In genomic region chr12:17727676-17728339, GRCm38 (mm10) we compare ENCODE assay signal across 8 mouse cellular contexts. TPM values are rescaled to one million over a fixed set of nuclear protein-coding genes. Genes with fewer than 3 reads are reported as not detected.
DNase-seq lines count a peak whose midpoint lies in the region; ATAC-seq and TF ChIP-seq lines count a peak whose summit lies in the region.

No protein-coding gene starts in this region.

- no peaks in the 10 kb centered on the region for H3K9me3 ChIP-seq in MEL (replicated peaks; ENCODE audit: insufficient read depth, low read length)
- H3K9me3 ChIP-seq in neural tube, embryonic 15.5 days (replicated peaks), result no peaks in the 10 kb centered on the region

- peaks cover 65% of the 10 kb centered on the region for H3K79me3 ChIP-seq in C2C12 (ENCODE audit: low read depth)

- TF ChIP-seq EP300 in MEL (IDR thresholded peaks at IDR 0.05; ENCODE audit: low read depth in 1 of 2, low read length in 2 of 2), result peak in 1 of 2 experiments; percentile 12; a peak in 2 of 4 replicates

- H3K9ac ChIP-seq in MEL (ENCODE audit: control insufficient read depth, low read depth, low read length, poor library complexity, severe bottlenecking), result peak overlapping the region; percentile 44
- H3K9ac ChIP-seq in neural tube, embryonic 15.5 days (replicated peaks), result no peak overlapping the region

- TF ChIP-seq POLR2A in MEL (IDR thresholded peaks at IDR 0.05; ENCODE audit: control insufficient read depth in 1 of 2, insufficient read depth in 1 of 2, low read depth in 1 of 2, low read length in 2 of 2, poor library complexity in 1 of 2) (no peak), myocyte (IDR thresholded peaks at IDR 0.05; ENCODE audit: insufficient read length, low read depth) (no peak)

- peaks cover 96% of the 10 kb centered on the region for H3K79me2 ChIP-seq in C2C12 (ENCODE audit: control insufficient read depth, insufficient read depth)
- H3K79me2 ChIP-seq in MEL (ENCODE audit: control insufficient read depth, insufficient read depth, low read length, poor library complexity), result no peaks in the 10 kb centered on the region
- H3K79me2 ChIP-seq in myocyte (ENCODE audit: control insufficient read depth, insufficient read depth), result peaks cover 88% of the 10 kb centered on the region

- TF ChIP-seq CTCF in C2C12 (IDR thresholded peaks at IDR 0.05; ENCODE audit: control insufficient read depth, insufficient read depth, insufficient read length) (no peak), MEL (IDR thresholded peaks at IDR 0.05 in 2 of 3, conservative IDR thresholded peaks at IDR 0.05 in 1 of 3; ENCODE audit: control insufficient read depth in 1 of 3, insufficient read depth in 1 of 3, low read depth in 2 of 3, low read length in 3 of 3, poor library complexity in 1 of 3, severe bottlenecking in 1 of 3) (no peak)

- H3K27me3 ChIP-seq in C2C12 (ENCODE audit: control insufficient read depth, insufficient read depth, insufficient read length), result no peaks in the 10 kb centered on the region
- no peaks in the 10 kb centered on the region for H3K27me3 ChIP-seq in MEL (ENCODE audit: control insufficient read depth in 1 of 2, insufficient read depth in 2 of 2, low read length in 2 of 2)
- no peaks in the 10 kb centered on the region for H3K27me3 ChIP-seq in myocyte (ENCODE audit: control insufficient read depth, insufficient read depth, insufficient read length)
- no peaks in the 10 kb centered on the region for H3K27me3 ChIP-seq in neural tube, embryonic 15.5 days (replicated peaks)

- H3ac ChIP-seq in C2C12 (ENCODE audit: control insufficient read depth, insufficient read length, low read depth), result peak overlapping the region; percentile 42
- no peak overlapping the region for H3ac ChIP-seq in myocyte (ENCODE audit: control insufficient read depth, insufficient read length)

- H3K4me3 ChIP-seq in C2C12 (ENCODE audit: insufficient read depth, poor library complexity, severe bottlenecking), result no peak overlapping the region
- no peak overlapping the region for H3K4me3 ChIP-seq in MEL (ENCODE audit: control insufficient read depth in 1 of 2, insufficient read depth in 1 of 2, low read depth in 2 of 2, low read length in 2 of 2)
- H3K4me3 ChIP-seq in myocyte, result no peak overlapping the region
- no peak overlapping the region for H3K4me3 ChIP-seq in neural tube, embryonic 15.5 days (replicated peaks)

- TF ChIP-seq RAD21 in MEL (IDR thresholded peaks at IDR 0.05; ENCODE audit: low read depth, low read length), result no peak

- WGBS in neural tube, embryonic 15.5 days, result 68% methylated on average over 13 of the region's 13 CpGs

- peak; percentile 65 for DNase-seq in MEL (ENCODE audit: low read depth, low spot score)
- DNase-seq in heart, adult 9 months (ENCODE audit: low spot score in 2 of 2), result peak; percentile 52 to 55
- peak; percentile 55 to 63 for DNase-seq in kidney, postnatal 4 days
- no peak for DNase-seq in adrenal gland, postnatal 36 days
- DNase-seq in frontal cortex, postnatal 14 days (ENCODE audit: low spot score in 2 of 2), result no peak

- H3K4me1 ChIP-seq in MEL (ENCODE audit: control insufficient read depth in 1 of 2, insufficient read depth in 2 of 2, low read length in 2 of 2), result peaks cover 20 to 45% of the 10 kb centered on the region in 2 experiments
- H3K4me1 ChIP-seq in neural tube, embryonic 15.5 days, result peaks cover 18% of the 10 kb centered on the region

- peaks cover 18% of the 10 kb centered on the region for H3K36me3 ChIP-seq in C2C12 (ENCODE audit: control insufficient read depth, insufficient read depth)
- H3K36me3 ChIP-seq in MEL (ENCODE audit: control insufficient read depth in 1 of 2, insufficient read depth in 2 of 2, low read length in 2 of 2), result peaks cover 0 to 36% of the 10 kb centered on the region in 2 experiments; a peak in 2 of 4 replicates
- no peaks in the 10 kb centered on the region for H3K36me3 ChIP-seq in myocyte (ENCODE audit: control insufficient read depth, insufficient read depth)
- H3K36me3 ChIP-seq in neural tube, embryonic 15.5 days, result no peaks in the 10 kb centered on the region

- ATAC-seq in neural tube, embryonic 15.5 days (ENCODE audit: low FRiP score), result no peak

- H3K27ac ChIP-seq in MEL (ENCODE audit: control insufficient read depth, low read depth, low read length), result peak overlapping the region; percentile 40
- no peak overlapping the region for H3K27ac ChIP-seq in neural tube, embryonic 15.5 days (replicated peaks)

- H3K4me2 ChIP-seq in myocyte (ENCODE audit: low read depth), result peak overlapping the region; percentile 69
- no peak overlapping the region for H3K4me2 ChIP-seq in neural tube, embryonic 15.5 days

TF ChIP-seq in C2C12, 6 proteins besides CTCF, POLR2A, EP300 and RAD21:
- TF ChIP-seq FOSL1 (IDR thresholded peaks at IDR 0.05; ENCODE audit: insufficient read depth, low read length, poor library complexity, severe bottlenecking), result no peak
- TF ChIP-seq MAX (IDR thresholded peaks at IDR 0.05), result no peak
- TF ChIP-seq MYOG (IDR thresholded peaks at IDR 0.05; ENCODE audit: control insufficient read depth, extremely low read depth, insufficient read length), result no peak
- TF ChIP-seq USF1 (IDR thresholded peaks at IDR 0.05; ENCODE audit: low read depth), result no peak
- no peak for TF ChIP-seq CEBPB (IDR thresholded peaks at IDR 0.05; ENCODE audit: low read depth)
- no peak for TF ChIP-seq MYOD1 (IDR thresholded peaks at IDR 0.05; ENCODE audit: control insufficient read depth, insufficient read length, low read depth)

TF ChIP-seq in MEL, 35 proteins besides CTCF, POLR2A, EP300 and RAD21 (continues in another document):
- TF ChIP-seq CHD2 (IDR thresholded peaks at IDR 0.05; ENCODE audit: low read length), result no peak
- TF ChIP-seq MAZ (IDR thresholded peaks at IDR 0.05; ENCODE audit: low read depth, low read length), result no peak
- peak; percentile 79 for TF ChIP-seq TAL1 (IDR thresholded peaks at IDR 0.05; ENCODE audit: low read length)
- no peak for TF ChIP-seq MAFK (IDR thresholded peaks at IDR 0.05; ENCODE audit: borderline replicate concordance, low read depth, low read length)
- TF ChIP-seq JUND (IDR thresholded peaks at IDR 0.05; ENCODE audit: low read depth, low read length), result no peak
- no peak for TF ChIP-seq KAT2A (conservative IDR thresholded peaks at IDR 0.05; ENCODE audit: low read depth, low read length)
- peak; percentile 53 for TF ChIP-seq MXI1 (IDR thresholded peaks at IDR 0.05; ENCODE audit: low read depth, low read length)
- no peak for TF ChIP-seq SIN3A (IDR thresholded peaks at IDR 0.05; ENCODE audit: low read length)
- no peak for TF ChIP-seq SMC3 (IDR thresholded peaks at IDR 0.05; ENCODE audit: low read depth, low read length)
- no peak for TF ChIP-seq POLR2AphosphoS2 (IDR thresholded peaks at IDR 0.05; ENCODE audit: low read length)
- TF ChIP-seq GATA1 (IDR thresholded peaks at IDR 0.05; ENCODE audit: low read depth, low read length), result peak; percentile 51
- TF ChIP-seq ETS1 (IDR thresholded peaks at IDR 0.05; ENCODE audit: low read depth, low read length), result 0 out of 2 replicates have a peak, but pooled peaks have one; percentile 29
- TF ChIP-seq MEF2A (IDR thresholded peaks at IDR 0.05; ENCODE audit: extremely low read depth, insufficient replicate concordance, low read depth, low read length, poor library complexity, severe bottlenecking), result no peak
- peak; percentile 42; the same call in 1 of the 2 replicates for TF ChIP-seq MAX (IDR thresholded peaks at IDR 0.05; ENCODE audit: low read length)
- no peak for TF ChIP-seq ZKSCAN1 (IDR thresholded peaks at IDR 0.05; ENCODE audit: low read depth, low read length)
- TF ChIP-seq ZC3H11A (IDR thresholded peaks at IDR 0.05; ENCODE audit: low read depth, low read length), result no peak
- TF ChIP-seq ELF1 (IDR thresholded peaks at IDR 0.05; ENCODE audit: low read depth, low read length), result no peak
- peak; percentile 49; the same call in 1 of the 2 replicates for TF ChIP-seq TCF12 (IDR thresholded peaks at IDR 0.05; ENCODE audit: low read depth, low read length)

TF ChIP-seq in myocyte, 11 proteins besides CTCF, POLR2A, EP300 and RAD21:
- no peak for TF ChIP-seq MAX (IDR thresholded peaks at IDR 0.05; ENCODE audit: low read depth)

RNA-seq across cellular contexts. Expression of gene Hpcal1, which starts 37.2 kb away (rescaled TPM):
- polyA plus RNA-seq in C2C12 (2012; fragmentation: generic; extraction: Trizol), result 114 TPM
- 8.8 and 9.1 TPM in 2 replicates for total RNA-seq in MEL (2012; rRNA removed)
- 10 to 100 TPM in 1 of 2 experiments, not detected in 1; 23.0 TPM for polyA plus RNA-seq in MEL (2012; ENCODE audit: insufficient read depth in 1 of 2, insufficient read length in 2 of 2, low read depth in 1 of 2, low replicate concordance in 2 of 2, missing spikeins in 1 of 2)
- polyA plus RNA-seq in myocyte (2012; fragmentation: generic; extraction: Trizol), result 89.4 TPM
- total RNA-seq in adrenal gland, postnatal 36 days (2021), result 10 to 100 TPM; 17.1 to 19.1 TPM
- 130 and 133 TPM in 2 replicates for polyA plus RNA-seq in neural tube, embryonic 15.5 days (2015; fragmentation: Nextera tagmentation; extraction: Ambion mirVana)

Comparison
In these comparisons a context has a peak if more than half of its experiments do, and no peak if none do; other contexts are left out.
1. DNase-seq: peak in MEL (single experiment), heart, adult 9 months (2 of 2) and kidney, postnatal 4 days (2 of 2); none in adrenal gland, postnatal 36 days (0 of 2) and frontal cortex, postnatal 14 days (0 of 2).